Mouse (Mus musculus) limb, embryonic 14.5 days (tissue): ENCODE data around the gene Gstm7. TPM values are rescaled to one million over a fixed set of nuclear protein-coding genes. Genes with fewer than 3 reads are reported as not detected.
"Not testable (repeated sequence)": the region's sequence is repeated elsewhere in the genome, so short reads cannot be mapped to it uniquely, and the experiment has no call there.

Source experiments
- ATAC-seq: fragments of 200-750 bp; cut with Nextera tagmentation; 2 replicates; pipeline ENCODE4 v1.8.0; 2017; ENCODE audit warnings: low read depth, moderate number of reproducible peaks, moderate TSS enrichment; ENCODE audit not compliant: low FRiP score
- DNase-seq: peaks from one replicate; pipeline ENCODE4 v3.0.0-alpha.2; 2015; ENCODE audit warnings: low spot score
- H3K27ac ChIP-seq: fragments of 300-500 bp; sonication (generic); replicated peaks from 2 replicates; pipeline ENCODE4 v1.5.1; 2014; ENCODE audit warnings: low read depth, mild to moderate bottlenecking, low read length, moderate library complexity, mixed read lengths
- H3K27me3 ChIP-seq: fragments of 300-500 bp; sonication (generic); 2 replicates; pipeline ENCODE4 v1.6.1; 2014; ENCODE audit warnings: low read length, mixed read lengths; ENCODE audit not compliant: control insufficient read depth, insufficient read depth
- H3K36me3 ChIP-seq: fragments of 300-500 bp; sonication (generic); 2 replicates; pipeline ENCODE4 v1.6.1; 2014; ENCODE audit warnings: mild to moderate bottlenecking, low read length, moderate library complexity, mixed read lengths; ENCODE audit not compliant: control insufficient read depth, insufficient read depth
- H3K4me1 ChIP-seq: fragments of 300-500 bp; sonication (generic); 2 replicates; pipeline ENCODE4 v1.6.1; 2014; ENCODE audit warnings: antibody characterized with exemption, low read length, mixed read lengths; ENCODE audit not compliant: control insufficient read depth, insufficient read depth
- H3K4me2 ChIP-seq: fragments of 300-500 bp; sonication (generic); replicated peaks from 2 replicates; pipeline ENCODE4 v1.6.1; 2014; ENCODE audit warnings: low read depth, mild to moderate bottlenecking, low read length, moderate library complexity; ENCODE audit not compliant: severe bottlenecking
- H3K4me3 ChIP-seq: fragments of 300-500 bp; sonication (generic); replicated peaks from 2 replicates; pipeline ENCODE4 v1.5.1; 2014; ENCODE audit warnings: low read length
- H3K9ac ChIP-seq: fragments of 300-500 bp; sonication (generic); 2 replicates; pipeline ENCODE4 v1.6.1; 2014; ENCODE audit warnings: mild to moderate bottlenecking, low read depth, low read length, moderate library complexity; ENCODE audit not compliant: severe bottlenecking
- H3K9me3 ChIP-seq: fragments of 300-500 bp; sonication (generic); 2 replicates; pipeline ENCODE4 v1.6.1; 2016; ENCODE audit warnings: low read length; ENCODE audit not compliant: control insufficient read depth
- POLR2A ChIP-seq: fragments of 200-500 bp; IDR thresholded peaks from 2 replicates; pipeline ENCODE4 v1.8.0; 2012; ENCODE audit warnings: inconsistent platforms, mild to moderate bottlenecking, moderate library complexity, borderline replicate concordance; ENCODE audit not compliant: insufficient read depth, insufficient read length; ENCODE audit errors: extremely low read depth
- WGBS: fragments of 180-500 bp; shearing (Covaris S2); extraction: QIAGEN DNeasy Blood & Tissue Kit; methylation state at CpG from one replicate; pipeline ENCODE4 v1.1.7; 2014; 5-methylcytosine and 5-hydroxymethylcytosine counted together
- polyA plus RNA-seq, 2 experiments: library from polyadenylated mRNA; depleted of rRNA in 1 of 2; stranded (reverse) in 1 of 2; unstranded in 1 of 2; fragments of >200 nt; fragmentation: Nextera tagmentation in 1 of 2; extraction: Ambion mirVana in 1 of 2; gene quantifications; 2 replicates each; pipeline versions ENCODE4 v1.2.1 to v1.2.3; 2012 to 2014

Gene Gstm7
- polyA plus RNA-seq, 2 experiments: 17.5 to 19.8 TPM

GRCm38 (mm10) chr3:107895720-107896569 is 35.7 kb downstream of the Gstm7 start, which contains the start of gene Gstm5:
Gene Gstm5 (plus strand): TSS chr3:107895821.
- H3K36me3 ChIP-seq: peaks cover 23% of the 10 kb centered on the region
- peaks cover 3% of the 10 kb centered on the region for H3K4me1 ChIP-seq
- WGBS: 6% methylated on average over 35 of the region's 40 CpGs
- H3K9me3 ChIP-seq: no peaks in the 10 kb centered on the region
- H3K9ac ChIP-seq: peak within 1 kb of the TSS; percentile 94
- H3K27me3 ChIP-seq: no peaks in the 10 kb centered on the region
- TF ChIP-seq POLR2A: peak; percentile 54; the same call in 1 of the 2 replicates
- DNase-seq (peak; percentile 86), ATAC-seq (peak; percentile 99)
- H3K27ac ChIP-seq: peak within 1 kb of the TSS; percentile 78
- H3K4me2 ChIP-seq: peak within 1 kb of the TSS; percentile 77
- H3K4me3 ChIP-seq: peak within 1 kb of the TSS; percentile 83

- ATAC-seq: peak; percentile 11; the same call in 1 of the 2 replicates
- 5% methylated on average over 6 of the region's 6 CpGs for WGBS
- H3K27ac ChIP-seq: no peak overlapping the region
These were observed 36.4 kb downstream of the Gstm7 start for GRCm38 (mm10) chr3:107895194-107895719.

GRCm38 (mm10) chr3:107889236-107889635 is 42.4 kb downstream of the Gstm7 start:
- H3K36me3 ChIP-seq: peaks cover 12% of the 10 kb centered on the region; the same call in 1 of the 2 replicates
- not testable (repeated sequence) for H3K9me3 ChIP-seq, DNase-seq, H3K27ac ChIP-seq, H3K4me3 ChIP-seq, ATAC-seq, H3K4me2 ChIP-seq, H3K9ac ChIP-seq, H3K4me1 ChIP-seq, H3K27me3 ChIP-seq
- WGBS: 89% methylated on average over 2 of the region's 2 CpGs

More at GRCm38 (mm10) chr3:107895194-107895719, 36.4 kb downstream of the Gstm7 start:
- Histone ChIP-seq H3K9ac (peak overlapping the region; percentile 94), H3K36me3 (peaks cover 23% of the 10 kb centered on the region), H3K4me2 (peak overlapping the region; percentile 77), H3K9me3 (no peaks in the 10 kb centered on the region), H3K4me1 (peaks cover 3% of the 10 kb centered on the region), H3K27me3 (no peaks in the 10 kb centered on the region), H3K4me3 (peak overlapping the region; percentile 83)
- DNase-seq: no peak
- no peak for TF ChIP-seq POLR2A

GRCm38 (mm10) chr3:107887674-107888495 is 43.7 kb downstream of the Gstm7 start:
- peaks cover 6% of the 10 kb centered on the region; the same call in 1 of the 2 replicates for H3K36me3 ChIP-seq
- peak; percentile 61 for DNase-seq
- no peaks in the 10 kb centered on the region for H3K4me1 ChIP-seq
- peak overlapping the region; percentile 5; the same call in 1 of the 2 replicates for H3K27ac ChIP-seq
- H3K4me2 ChIP-seq: no peak overlapping the region
- 70% methylated on average over 9 of the region's 9 CpGs for WGBS
- no peak for TF ChIP-seq POLR2A
- H3K9me3 ChIP-seq: no peaks in the 10 kb centered on the region
- no peaks in the 10 kb centered on the region for H3K27me3 ChIP-seq
- no peak overlapping the region for H3K4me3 ChIP-seq
- ATAC-seq: peak; percentile 67
- no peak overlapping the region for H3K9ac ChIP-seq
